Mouse (Mus musculus) forebrain, embryonic 15.5 days (tissue): ENCODE results near the gene Syt1. TPM values are rescaled to one million over a fixed set of nuclear protein-coding genes. Genes with fewer than 3 reads are reported as not detected.

ENCODE experiments used
- ATAC-seq: fragments of 200-750 bp; cut with Nextera tagmentation; replicated peaks from 2 replicates; pipeline ENCODE4 v1.8.0; 2017; ENCODE audit warnings: mild to moderate bottlenecking, moderate TSS enrichment, moderate library complexity
- H3K27ac ChIP-seq: fragments of 300-500 bp; sonication (generic); replicated peaks from 2 replicates; pipeline ENCODE4 v1.5.1; 2015; ENCODE audit warnings: mild to moderate bottlenecking, inconsistent platforms
- H3K27me3 ChIP-seq: fragments of 300-500 bp; sonication (generic); 2 replicates; pipeline ENCODE4 v1.6.1; 2015; ENCODE audit warnings: inconsistent platforms
- H3K36me3 ChIP-seq: fragments of 300-500 bp; sonication (generic); 2 replicates; pipeline ENCODE4 v1.6.1; 2015; ENCODE audit warnings: mild to moderate bottlenecking, inconsistent platforms
- H3K4me1 ChIP-seq: fragments of 300-500 bp; sonication (generic); 2 replicates; pipeline ENCODE4 v1.6.1; 2015; ENCODE audit warnings: inconsistent platforms
- H3K4me2 ChIP-seq: fragments of 300-500 bp; sonication (generic); replicated peaks from 2 replicates; pipeline ENCODE4 v1.6.1; 2015; ENCODE audit warnings: mild to moderate bottlenecking, inconsistent platforms
- H3K4me3 ChIP-seq: fragments of 300-500 bp; sonication (generic); 2 replicates; pipeline ENCODE4 v1.5.1; 2015; ENCODE audit warnings: mild to moderate bottlenecking, inconsistent platforms
- H3K9ac ChIP-seq: fragments of 300-500 bp; sonication (generic); replicated peaks from 2 replicates; pipeline ENCODE4 v1.6.1; 2015; ENCODE audit warnings: mild to moderate bottlenecking, inconsistent platforms
- H3K9me3 ChIP-seq: fragments of 300-500 bp; sonication (generic); 2 replicates; pipeline ENCODE4 v1.6.1; 2016; ENCODE audit warnings: inconsistent platforms
- WGBS: fragments of 180-500 bp; shearing (Covaris S2); methylation state at CpG from one replicate; pipeline ENCODE4 v1.1.7; 2015; ENCODE audit warnings: mixed read lengths; 5-methylcytosine and 5-hydroxymethylcytosine counted together
- polyA plus RNA-seq: library from polyadenylated mRNA; unstranded; fragments of >200 nt; fragmentation: Nextera tagmentation; extraction: Ambion mirVana; gene quantifications from 2 replicates; pipeline ENCODE4 v1.2.1, GENCODE M21; 2015

Gene Syt1
- polyA plus RNA-seq, 1 experiment from 2014 or later: 83.0 TPM

- no peaks in the 10 kb centered on the region for H3K9me3 ChIP-seq
- H3K27me3 ChIP-seq: no peaks in the 10 kb centered on the region
- no peaks in the 10 kb centered on the region for H3K4me1 ChIP-seq
- ATAC-seq: no peak
- no peak overlapping the region for H3K27ac ChIP-seq
- no peak overlapping the region for H3K9ac ChIP-seq
- H3K4me3 ChIP-seq: no peak overlapping the region
- 51% methylated on average over 4 of the region's 4 CpGs for WGBS
- H3K4me2 ChIP-seq: no peak overlapping the region
- no peaks in the 10 kb centered on the region for H3K36me3 ChIP-seq
These were observed 479.1 kb downstream of the Syt1 start for GRCm38 (mm10) chr10:108531641-108532040.

- no peaks in the 10 kb centered on the region for H3K27me3 ChIP-seq
- no peak overlapping the region for H3K9ac ChIP-seq
- H3K27ac ChIP-seq: no peak overlapping the region
- H3K36me3 ChIP-seq: no peaks in the 10 kb centered on the region
- no peak for ATAC-seq
- no peak overlapping the region for H3K4me2 ChIP-seq
- no peak overlapping the region for H3K4me3 ChIP-seq
- H3K4me1 ChIP-seq: no peaks in the 10 kb centered on the region
- H3K9me3 ChIP-seq: no peaks in the 10 kb centered on the region
- 60% methylated on average over 4 of the region's 4 CpGs for WGBS
These were observed 479.7 kb downstream of the Syt1 start for GRCm38 (mm10) chr10:108531111-108531510.

- Histone ChIP-seq H3K4me3 (no peak overlapping the region), H3K4me2 (no peak overlapping the region), H3K27me3 (no peaks in the 10 kb centered on the region), H3K27ac (no peak overlapping the region), H3K9me3 (no peaks in the 10 kb centered on the region), H3K4me1 (peaks cover 6% of the 10 kb centered on the region), H3K9ac (no peak overlapping the region), H3K36me3 (no peaks in the 10 kb centered on the region)
- 89% methylated on average over 7 of the region's 7 CpGs for WGBS
- no peak for ATAC-seq
These were observed 482.4 kb downstream of the Syt1 start for GRCm38 (mm10) chr10:108528338-108528737.

- no peak overlapping the region for H3K9ac ChIP-seq
- H3K36me3 ChIP-seq: no peaks in the 10 kb centered on the region
- WGBS: 86% methylated on average over 11 of the region's 11 CpGs
- no peak overlapping the region for H3K27ac ChIP-seq
- peaks cover 6% of the 10 kb centered on the region for H3K4me1 ChIP-seq
- H3K27me3 ChIP-seq: no peaks in the 10 kb centered on the region
- H3K4me3 ChIP-seq: no peak overlapping the region
- no peak overlapping the region for H3K4me2 ChIP-seq
- no peak for ATAC-seq
- H3K9me3 ChIP-seq: no peaks in the 10 kb centered on the region
These were observed 485.3 kb downstream of the Syt1 start for GRCm38 (mm10) chr10:108525506-108525905.

GRCm38 (mm10) chr10:108524306-108525029 is 486.3 kb downstream of the Syt1 start:
- Histone ChIP-seq H3K36me3 (no peaks in the 10 kb centered on the region), H3K27me3 (no peaks in the 10 kb centered on the region), H3K9ac (no peak overlapping the region), H3K27ac (no peak overlapping the region), H3K4me3 (no peak overlapping the region), H3K4me2 (no peak overlapping the region), H3K9me3 (no peaks in the 10 kb centered on the region), H3K4me1 (peaks cover 6% of the 10 kb centered on the region)
- ATAC-seq: peak; percentile 58; the same call in 1 of the 2 replicates
- WGBS: 38% methylated on average over 6 of the region's 6 CpGs

GRCm38 (mm10) chr10:108519156-108519555 is 491.6 kb downstream of the Syt1 start:
- Histone ChIP-seq H3K4me1 (peaks cover 3% of the 10 kb centered on the region; the same call in 1 of the 2 replicates), H3K4me3 (no peak overlapping the region), H3K27ac (no peak overlapping the region), H3K9ac (no peak overlapping the region), H3K27me3 (no peaks in the 10 kb centered on the region), H3K4me2 (no peak overlapping the region), H3K36me3 (no peaks in the 10 kb centered on the region), H3K9me3 (no peaks in the 10 kb centered on the region)
- 19% methylated on average over 6 of the region's 6 CpGs for WGBS
- no peak for ATAC-seq

GRCm38 (mm10) chr10:108517076-108517475 is 493.7 kb downstream of the Syt1 start:
- H3K4me3 ChIP-seq: no peak overlapping the region
- ATAC-seq: no peak
- H3K9ac ChIP-seq: no peak overlapping the region
- no peaks in the 10 kb centered on the region for H3K27me3 ChIP-seq
- WGBS: 70% methylated on average over 9 of the region's 9 CpGs
- no peaks in the 10 kb centered on the region for H3K9me3 ChIP-seq
- no peaks in the 10 kb centered on the region for H3K36me3 ChIP-seq
- H3K4me2 ChIP-seq: no peak overlapping the region
- H3K27ac ChIP-seq: no peak overlapping the region
- peaks cover 3% of the 10 kb centered on the region; the same call in 1 of the 2 replicates for H3K4me1 ChIP-seq

GRCm38 (mm10) chr10:108514671-108515070 is 496.1 kb downstream of the Syt1 start:
- 26% methylated on average over 7 of the region's 7 CpGs for WGBS
- no peaks in the 10 kb centered on the region for H3K27me3 ChIP-seq
- H3K4me3 ChIP-seq: no peak overlapping the region
- peaks cover 3% of the 10 kb centered on the region; the same call in 1 of the 2 replicates for H3K4me1 ChIP-seq
- no peaks in the 10 kb centered on the region for H3K36me3 ChIP-seq
- H3K27ac ChIP-seq: no peak overlapping the region
- no peaks in the 10 kb centered on the region for H3K9me3 ChIP-seq
- no peak overlapping the region for H3K9ac ChIP-seq
- H3K4me2 ChIP-seq: no peak overlapping the region
- no peak for ATAC-seq

- Histone ChIP-seq H3K9me3 (no peaks in the 10 kb centered on the region), H3K9ac (no peak overlapping the region), H3K4me3 (no peak overlapping the region), H3K27me3 (no peaks in the 10 kb centered on the region), H3K36me3 (no peaks in the 10 kb centered on the region), H3K4me1 (no peaks in the 10 kb centered on the region), H3K27ac (no peak overlapping the region), H3K4me2 (no peak overlapping the region)
- WGBS: 92% methylated on average over 3 of the region's 3 CpGs
- no peak for ATAC-seq
These were observed 501.2 kb downstream of the Syt1 start for GRCm38 (mm10) chr10:108509579-108509978.

GRCm38 (mm10) chr10:108506917-108507316 is 503.9 kb downstream of the Syt1 start:
- WGBS: 73% methylated on average over 4 of the region's 4 CpGs
- Histone ChIP-seq H3K9me3 (no peaks in the 10 kb centered on the region), H3K4me2 (no peak overlapping the region), H3K27ac (no peak overlapping the region), H3K9ac (no peak overlapping the region), H3K4me3 (no peak overlapping the region), H3K27me3 (no peaks in the 10 kb centered on the region), H3K36me3 (no peaks in the 10 kb centered on the region), H3K4me1 (no peaks in the 10 kb centered on the region)
- no peak for ATAC-seq

- no peaks in the 10 kb centered on the region for H3K9me3 ChIP-seq
- no peak overlapping the region for H3K4me3 ChIP-seq
- H3K27ac ChIP-seq: no peak overlapping the region
- no peaks in the 10 kb centered on the region for H3K4me1 ChIP-seq
- no peaks in the 10 kb centered on the region for H3K36me3 ChIP-seq
- WGBS: 64% methylated on average over 7 of the region's 7 CpGs
- H3K9ac ChIP-seq: no peak overlapping the region
- H3K27me3 ChIP-seq: no peaks in the 10 kb centered on the region
- no peak overlapping the region for H3K4me2 ChIP-seq
- ATAC-seq: no peak
These were observed 505.9 kb downstream of the Syt1 start for GRCm38 (mm10) chr10:108504925-108505324.

GRCm38 (mm10) chr10:108504128-108504870 is 506.5 kb downstream of the Syt1 start:
- Histone ChIP-seq H3K36me3 (no peaks in the 10 kb centered on the region), H3K4me1 (no peaks in the 10 kb centered on the region), H3K9ac (no peak overlapping the region), H3K27ac (no peak overlapping the region), H3K9me3 (no peaks in the 10 kb centered on the region), H3K4me3 (no peak overlapping the region), H3K27me3 (no peaks in the 10 kb centered on the region), H3K4me2 (no peak overlapping the region)
- 68% methylated on average over 21 of the region's 21 CpGs for WGBS
- no peak for ATAC-seq
